In the genomic region with DNA sequence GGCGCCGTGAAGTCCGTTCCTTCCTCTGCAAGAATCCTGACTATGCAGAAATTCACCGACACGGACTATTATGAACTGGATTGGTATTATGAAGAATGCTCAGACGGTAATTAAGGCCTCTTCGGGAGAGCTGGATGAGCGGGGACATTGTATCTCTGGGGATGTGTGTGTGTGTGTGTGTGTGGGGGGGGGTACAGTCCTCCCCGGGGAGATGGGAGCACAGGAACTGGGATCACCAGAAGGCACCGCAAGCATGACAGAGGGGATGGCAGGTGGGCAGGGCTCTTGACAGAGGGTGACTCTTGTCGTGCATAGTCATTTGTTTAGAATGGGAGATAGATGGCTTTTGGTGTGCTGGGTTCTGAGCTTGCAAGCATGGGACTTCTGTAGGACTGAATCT, we compare ENCODE assay signal across 7 mouse cellular contexts.
DNase-seq lines count a peak whose midpoint lies in the region; ATAC-seq lines count a peak whose summit lies in the region.

No protein-coding gene starts in this region.

- H3K36me3 ChIP-seq in kidney, embryonic 15.5 days = no peaks in the 10 kb centered on the region
- no peaks in the 10 kb centered on the region for H3K36me3 ChIP-seq in embryonic facial prominence, embryonic 14.5 days (ENCODE audit: control insufficient read depth, insufficient read depth, low read length)
- no peaks in the 10 kb centered on the region for H3K36me3 ChIP-seq in hindbrain, embryonic 12.5 days
- no peaks in the 10 kb centered on the region for H3K36me3 ChIP-seq in midbrain, embryonic 14.5 days (ENCODE audit: control insufficient read depth, insufficient read depth, low read length)

- H3K27ac ChIP-seq in kidney, embryonic 15.5 days = peak overlapping the region; percentile 67; the same call in 1 of the 2 replicates
- no peak overlapping the region; the same call in 1 of the 2 replicates for H3K27ac ChIP-seq in embryonic facial prominence, embryonic 14.5 days (replicated peaks; ENCODE audit: low read depth, low read length)
- H3K27ac ChIP-seq in hindbrain, embryonic 12.5 days = peak overlapping the region; percentile 90
- peak overlapping the region; percentile 93 for H3K27ac ChIP-seq in midbrain, embryonic 14.5 days (replicated peaks; ENCODE audit: low read depth, low read length)

- H3K4me3 ChIP-seq in kidney, embryonic 15.5 days (replicated peaks) = peak overlapping the region; percentile 35
- peak overlapping the region; percentile 22 for H3K4me3 ChIP-seq in embryonic facial prominence, embryonic 14.5 days (ENCODE audit: low read depth, low read length)
- peak overlapping the region; percentile 35 for H3K4me3 ChIP-seq in hindbrain, embryonic 12.5 days
- peak overlapping the region; percentile 49 for H3K4me3 ChIP-seq in midbrain, embryonic 14.5 days (replicated peaks; ENCODE audit: low read depth, low read length)

- 63% methylated on average over 11 of the region's 11 CpGs for WGBS in kidney, embryonic 15.5 days
- WGBS in embryonic facial prominence, embryonic 14.5 days = 57% methylated on average over 11 of the region's 11 CpGs
- WGBS in hindbrain, embryonic 12.5 days = 63% methylated on average over 11 of the region's 11 CpGs
- 39% methylated on average over 11 of the region's 11 CpGs for WGBS in midbrain, embryonic 14.5 days

- no peak overlapping the region for H3K9ac ChIP-seq in kidney, embryonic 15.5 days
- H3K9ac ChIP-seq in embryonic facial prominence, embryonic 14.5 days (ENCODE audit: low read depth, low read length) = peak overlapping the region; percentile 38
- H3K9ac ChIP-seq in hindbrain, embryonic 12.5 days = peak overlapping the region; percentile 60
- peak overlapping the region; percentile 61 for H3K9ac ChIP-seq in midbrain, embryonic 14.5 days (replicated peaks; ENCODE audit: low read length)

- no peaks in the 10 kb centered on the region for H3K27me3 ChIP-seq in kidney, embryonic 15.5 days
- no peaks in the 10 kb centered on the region for H3K27me3 ChIP-seq in embryonic facial prominence, embryonic 14.5 days (replicated peaks; ENCODE audit: control insufficient read depth, insufficient read depth, low read length)
- no peaks in the 10 kb centered on the region for H3K27me3 ChIP-seq in hindbrain, embryonic 12.5 days
- H3K27me3 ChIP-seq in midbrain, embryonic 14.5 days (ENCODE audit: control insufficient read depth, insufficient read depth, low read length) = no peaks in the 10 kb centered on the region

- DNase-seq in kidney, adult 18-20 months = no peak
- no peak for DNase-seq in embryonic facial prominence, embryonic 14.5 days (ENCODE audit: low spot score)
- no peak for DNase-seq in midbrain, embryonic 14.5 days
- DNase-seq in adrenal gland, adult 8-10 months = no peak
- no peak for DNase-seq in B cell, adult 2 months

- peaks cover 12% of the 10 kb centered on the region for H3K4me1 ChIP-seq in kidney, embryonic 15.5 days
- 0 out of 2 replicates have a peak, but pooled peaks cover 4% of the 10 kb centered on the region for H3K4me1 ChIP-seq in embryonic facial prominence, embryonic 14.5 days (ENCODE audit: control insufficient read depth, insufficient read depth, low read length)
- H3K4me1 ChIP-seq in hindbrain, embryonic 12.5 days = peaks cover 24% of the 10 kb centered on the region
- H3K4me1 ChIP-seq in midbrain, embryonic 14.5 days (ENCODE audit: control insufficient read depth, insufficient read depth, low read length) = peaks cover 20% of the 10 kb centered on the region

- peak overlapping the region; percentile 52 for H3K4me2 ChIP-seq in kidney, embryonic 15.5 days
- peak overlapping the region; percentile 57 for H3K4me2 ChIP-seq in embryonic facial prominence, embryonic 14.5 days (ENCODE audit: low read depth, low read length)
- peak overlapping the region; percentile 48 for H3K4me2 ChIP-seq in hindbrain, embryonic 12.5 days (replicated peaks)
- H3K4me2 ChIP-seq in midbrain, embryonic 14.5 days (ENCODE audit: low read length) = peak overlapping the region; percentile 65

- peak; percentile 22; the same call in 1 of the 2 replicates for ATAC-seq in kidney, embryonic 15.5 days (replicated peaks; ENCODE audit: low FRiP score)
- peak; percentile 45 for ATAC-seq in embryonic facial prominence, embryonic 14.5 days (ENCODE audit: low read depth)
- ATAC-seq in hindbrain, embryonic 12.5 days (ENCODE audit: low FRiP score) = peak; percentile 69
- ATAC-seq in midbrain, embryonic 14.5 days (ENCODE audit: low FRiP score, low TSS enrichment) = peak; percentile 37

- H3K9me3 ChIP-seq in kidney, embryonic 15.5 days (replicated peaks) = no peaks in the 10 kb centered on the region
- H3K9me3 ChIP-seq in embryonic facial prominence, embryonic 14.5 days (ENCODE audit: control insufficient read depth, low read length) = no peaks in the 10 kb centered on the region
- no peaks in the 10 kb centered on the region for H3K9me3 ChIP-seq in hindbrain, embryonic 12.5 days (replicated peaks)
- H3K9me3 ChIP-seq in midbrain, embryonic 14.5 days (ENCODE audit: control insufficient read depth, low read length) = no peaks in the 10 kb centered on the region
